Mouse (Mus musculus) bone marrow, adult 2 months (tissue): ENCODE measurements around the gene Pkd1. TPM values are rescaled to one million over a fixed set of nuclear protein-coding genes. Genes with fewer than 3 reads are reported as not detected.
A peak's percentile ranks its signal among the peaks of the same experiment; 100 is the strongest.

Source experiments
- H3K27ac ChIP-seq: fragments of 200-500 bp; 2 replicates; pipeline ENCODE4 v1.5.1; 2012; ENCODE audit warnings: low read depth, mild to moderate bottlenecking, control low read depth, inconsistent platforms, low read length; ENCODE audit not compliant: control insufficient read depth, poor library complexity, insufficient read depth
- H3K4me1 ChIP-seq: fragments of 200-500 bp; 2 replicates; pipeline ENCODE4 v1.6.1; 2011; ENCODE audit warnings: low read length; ENCODE audit not compliant: control insufficient read depth, insufficient read depth
- H3K4me3 ChIP-seq: fragments of 200-500 bp; replicated peaks from 2 replicates; pipeline ENCODE3; 2011; ENCODE audit warnings: mild to moderate bottlenecking, low read depth, low read length, control low read depth; ENCODE audit not compliant: control insufficient read depth
- CTCF ChIP-seq: fragments of 200-500 bp; IDR thresholded peaks from 2 replicates; pipeline ENCODE4 v1.5.1; 2011; ENCODE audit warnings: low read length, control low read depth; ENCODE audit not compliant: control insufficient read depth, insufficient read depth
- POLR2A ChIP-seq: fragments of 200-500 bp; IDR thresholded peaks from 2 replicates; pipeline ENCODE4 v1.6.1; 2011; ENCODE audit warnings: low read depth, mild to moderate bottlenecking, control low read depth, low read length, borderline replicate concordance; ENCODE audit not compliant: control insufficient read depth
- WGBS: fragments of 180-500 bp; shearing (Covaris S2); methylation state at CpG from one replicate; pipeline ENCODE4 v1.1.7; 2018; 5-methylcytosine and 5-hydroxymethylcytosine counted together
- polyA plus RNA-seq: library from polyadenylated mRNA; stranded (reverse); fragments of >200 nt; gene quantifications from 2 replicates; pipeline ENCODE4 v1.2.4, GENCODE M21; 2011; ENCODE audit warnings: low replicate concordance; ENCODE audit not compliant: missing spikeins, insufficient read depth, insufficient read length

Pkd1 gene
- polyA plus RNA-seq, 1 experiment = 17.9 TPM

GRCm38 (mm10) chr17:24529883-24530282 is 19.8 kb upstream of the Pkd1 start:
- Histone ChIP-seq H3K4me1 (peaks cover 10% of the 10 kb centered on the region), H3K27ac (no peak overlapping the region; the same call in 1 of the 2 replicates)

GRCm38 (mm10) chr17:24530361-24531050 is 19.1 kb upstream of the Pkd1 start:
- TF ChIP-seq POLR2A (no peak), CTCF (no peak)
- Histone ChIP-seq H3K27ac (no peak overlapping the region), H3K4me3 (no peak overlapping the region), H3K4me1 (peaks cover 10% of the 10 kb centered on the region)
- WGBS = 64% methylated on average over 8 of the region's 8 CpGs

More at GRCm38 (mm10) chr17:24529883-24530282, 19.8 kb upstream of the Pkd1 start:
- TF ChIP-seq POLR2A (0 out of 2 replicates have a peak, but pooled peaks have one; percentile 11), CTCF (no peak)
- 48% methylated on average over 5 of the region's 5 CpGs for WGBS
- no peak overlapping the region for H3K4me3 ChIP-seq

GRCm38 (mm10) chr17:24531064-24531463 is 18.6 kb upstream of the Pkd1 start:
- H3K4me3 ChIP-seq = no peak overlapping the region
- H3K27ac ChIP-seq = no peak overlapping the region
- H3K4me1 ChIP-seq = peaks cover 10% of the 10 kb centered on the region
- TF ChIP-seq CTCF = no peak
- TF ChIP-seq POLR2A = no peak
- WGBS = 83% methylated on average over 3 of the region's 3 CpGs

GRCm38 (mm10) chr17:24532045-24532444 is 17.6 kb upstream of the Pkd1 start:
- WGBS = 82% methylated on average over 7 of the region's 7 CpGs
- no peak for TF ChIP-seq POLR2A
- TF ChIP-seq CTCF = no peak
- no peak overlapping the region for H3K4me3 ChIP-seq
- peaks cover 10% of the 10 kb centered on the region for H3K4me1 ChIP-seq
- H3K27ac ChIP-seq = no peak overlapping the region

- 16% methylated on average over 53 of the region's 53 CpGs for WGBS
- Histone ChIP-seq H3K27ac (no peak overlapping the region; the same call in 1 of the 2 replicates), H3K4me3 (peak overlapping the region; percentile 48), H3K4me1 (peaks cover 10% of the 10 kb centered on the region)
- peak; percentile 5; the same call in 1 of the 2 replicates for TF ChIP-seq POLR2A
- no peak for TF ChIP-seq CTCF
Measured at GRCm38 (mm10) chr17:24533099-24533992, 16.3 kb upstream of the Pkd1 start.

- Histone ChIP-seq H3K4me1 (peaks cover 7% of the 10 kb centered on the region), H3K4me3 (peak within 1 kb of the TSS; percentile 48), H3K27ac (no peak within 1 kb of the TSS; the same call in 1 of the 2 replicates)
- WGBS = 73% methylated on average over 8 of the region's 8 CpGs
- TF ChIP-seq POLR2A (no peak), CTCF (no peak)
Measured at GRCm38 (mm10) chr17:24534160-24534718, 15.4 kb upstream of the Pkd1 start, which contains the start of gene Rab26. Gene Rab26, minus strand, starts transcription at chr17:24534210.

GRCm38 (mm10) chr17:24535300-24535699 is 14.3 kb upstream of the Pkd1 start:
- Histone ChIP-seq H3K4me3 (no peak overlapping the region), H3K4me1 (peaks cover 4% of the 10 kb centered on the region), H3K27ac (no peak overlapping the region)
- 74% methylated on average over 5 of the region's 5 CpGs for WGBS
- TF ChIP-seq POLR2A = no peak
- no peak for TF ChIP-seq CTCF

- H3K27ac ChIP-seq = no peak overlapping the region
- H3K4me1 ChIP-seq = peaks cover 4% of the 10 kb centered on the region
- TF ChIP-seq CTCF = no peak
- TF ChIP-seq POLR2A = no peak
- 33% methylated on average over 3 of the region's 3 CpGs for WGBS
- H3K4me3 ChIP-seq = no peak overlapping the region
Measured at GRCm38 (mm10) chr17:24537536-24537935, 12.1 kb upstream of the Pkd1 start.
